Mouse (Mus musculus) embryo, embryonic 9.5 days (tissue): Measurements from ENCODE around the gene Usb1.

ENCODE experiments used
- DNase-seq: peaks from one replicate; pipeline ENCODE4 v3.0.0-alpha.2; 2017; ENCODE audit errors: extremely low spot score

The Usb1 gene

DNA sequence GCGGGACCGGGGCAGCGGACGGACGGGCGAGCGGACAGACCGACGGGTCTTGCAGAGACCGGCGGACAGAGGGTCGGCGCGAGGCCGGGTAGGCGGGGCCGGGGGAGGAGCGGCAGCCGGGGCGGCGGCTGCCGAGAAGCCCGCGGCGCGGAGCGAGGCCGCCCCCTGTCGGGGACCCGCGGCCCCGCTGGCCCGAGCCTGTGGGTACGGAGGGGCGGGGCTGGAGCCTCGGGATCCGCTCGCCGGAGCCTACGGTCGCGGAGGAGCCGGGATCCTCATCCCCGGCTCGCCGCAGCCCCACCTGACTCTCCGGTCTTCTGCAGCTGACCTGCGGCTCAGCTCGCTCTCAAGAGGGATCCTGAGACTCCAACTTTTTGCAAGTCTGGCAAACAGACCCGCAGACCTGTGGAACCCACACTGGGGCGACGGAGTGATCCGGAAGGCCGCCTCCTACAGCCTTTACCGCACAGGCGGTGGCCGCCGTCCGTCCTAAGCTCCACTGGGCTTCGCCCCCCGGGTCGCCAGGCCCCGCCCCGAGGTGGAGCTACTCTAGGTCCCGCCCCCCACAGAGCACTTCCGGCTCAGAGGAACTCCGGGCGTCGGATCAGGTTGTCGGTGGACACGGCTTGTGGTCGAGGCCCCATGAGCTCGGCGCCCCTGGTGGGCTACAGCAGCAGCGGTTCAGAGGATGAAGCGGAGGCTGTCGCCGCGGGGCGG lies at the start of gene Usb1, which contains the start of gene Zfp319:
Usb1 (plus strand) TSS at position 565 of the 717 bp plus-strand sequence.
Zfp319 (minus strand) TSS at position 231 of the 717 bp plus-strand sequence.
- peak; percentile 96 for DNase-seq

DNA sequence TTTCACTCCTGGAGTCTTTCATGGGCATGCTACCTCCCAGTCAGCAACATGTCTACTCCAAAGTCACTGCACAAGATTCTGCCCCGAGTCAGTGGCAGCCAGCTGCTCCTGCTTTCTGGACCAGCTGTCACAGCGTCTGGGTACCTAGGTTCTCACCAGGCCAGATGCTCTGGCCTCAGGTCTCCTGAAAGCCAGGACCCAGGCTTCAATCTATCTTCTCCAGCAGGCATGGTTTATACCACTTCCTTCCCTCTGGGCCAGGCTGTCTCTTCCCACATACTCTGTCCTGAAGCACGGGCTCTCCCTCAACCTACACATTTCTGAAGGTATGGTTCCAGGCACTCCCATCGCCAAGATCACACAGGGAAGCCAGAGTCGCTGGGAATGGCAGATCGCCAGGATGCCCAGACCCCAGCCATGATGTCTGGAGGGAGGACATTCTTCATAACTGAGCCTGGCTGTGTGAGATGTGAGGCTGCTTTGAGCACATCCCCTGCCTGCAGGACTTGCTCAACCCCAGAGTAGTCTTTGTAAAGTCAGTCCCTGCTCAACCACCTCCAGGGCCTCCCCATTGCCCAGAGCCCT lies 42.9 kb upstream of the Usb1 start:
- no peak for DNase-seq

DNA sequence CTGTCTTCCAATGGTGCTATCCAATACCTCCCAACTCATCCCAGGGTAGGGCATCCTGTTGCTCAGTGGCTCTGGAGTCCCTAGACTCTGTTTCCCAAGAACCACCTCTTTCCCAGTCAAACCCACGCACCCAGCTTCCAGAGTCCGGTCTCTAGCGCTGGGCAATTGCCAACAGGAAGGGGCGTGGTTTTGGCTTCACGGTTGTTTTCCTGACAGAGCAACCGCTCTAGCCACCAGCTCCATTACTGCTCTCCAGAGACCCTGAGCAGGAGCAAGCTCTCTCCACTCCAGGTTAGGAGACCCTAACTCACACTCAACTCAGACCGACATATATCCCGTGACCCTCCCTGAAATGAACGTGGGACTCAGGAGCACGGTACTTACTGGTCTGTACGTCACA lies 38.9 kb upstream of the Usb1 start:
- DNase-seq, result no peak

DNA sequence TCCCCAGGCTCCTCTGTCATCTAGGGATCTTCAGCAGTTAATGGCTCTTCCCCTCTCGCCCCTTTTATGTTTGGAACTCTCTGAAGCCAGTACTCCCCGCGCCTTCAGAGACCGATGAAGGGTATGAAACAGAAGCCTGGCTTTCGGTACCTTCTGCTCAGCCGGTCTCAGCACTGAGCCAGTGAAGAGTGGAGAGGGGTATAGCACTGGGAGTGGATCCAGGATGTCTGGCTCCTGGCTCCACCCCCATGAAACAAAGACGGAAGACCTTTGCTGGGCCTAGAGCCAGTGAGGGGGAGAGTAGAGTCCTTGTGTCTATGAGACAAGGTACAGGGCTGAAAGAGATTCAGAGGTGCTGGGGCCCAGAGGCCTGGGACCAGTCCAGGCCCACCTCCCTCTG lies 38.2 kb upstream of the Usb1 start:
- no peak for DNase-seq

DNA sequence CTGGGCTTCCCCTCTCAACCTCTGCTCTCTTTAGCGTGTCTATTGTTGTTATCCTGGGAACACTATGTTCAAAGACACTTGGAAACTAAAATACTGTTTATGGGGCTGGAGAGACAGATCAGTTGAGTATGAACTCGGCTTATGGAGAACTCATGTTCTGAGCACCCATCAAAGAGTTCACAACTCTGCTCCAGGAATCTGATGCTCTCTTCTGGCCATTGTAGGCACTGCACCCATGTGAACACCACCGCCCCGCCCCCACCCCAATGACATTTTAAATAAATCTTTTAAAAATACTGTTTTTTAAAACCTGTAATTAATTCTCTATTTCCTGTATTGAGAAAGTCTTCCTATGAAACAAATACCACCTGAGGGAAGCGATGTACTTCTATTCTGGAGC lies 29.7 kb upstream of the Usb1 start:
- peak; percentile 28 for DNase-seq

DNA sequence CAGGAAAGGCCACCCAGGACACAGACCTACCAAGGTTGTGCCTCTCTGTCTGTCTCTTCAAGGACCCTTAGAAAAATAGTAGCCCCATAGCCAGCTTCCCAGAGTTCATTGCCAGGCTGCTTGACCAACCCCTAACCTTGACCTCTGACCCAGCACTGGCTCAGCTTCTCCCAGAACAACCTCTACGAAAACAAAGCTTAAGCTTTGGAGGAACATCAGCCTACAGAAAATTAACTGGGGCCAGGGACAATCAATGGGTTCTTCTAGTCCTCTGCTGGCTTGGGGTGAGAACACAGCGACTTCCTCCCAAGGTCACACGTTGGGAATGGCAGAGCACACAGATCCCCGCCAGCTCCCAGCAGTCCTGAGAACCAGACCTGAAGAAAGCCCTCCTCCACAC lies 26.6 kb upstream of the Usb1 start:
- DNase-seq, result no peak

DNA sequence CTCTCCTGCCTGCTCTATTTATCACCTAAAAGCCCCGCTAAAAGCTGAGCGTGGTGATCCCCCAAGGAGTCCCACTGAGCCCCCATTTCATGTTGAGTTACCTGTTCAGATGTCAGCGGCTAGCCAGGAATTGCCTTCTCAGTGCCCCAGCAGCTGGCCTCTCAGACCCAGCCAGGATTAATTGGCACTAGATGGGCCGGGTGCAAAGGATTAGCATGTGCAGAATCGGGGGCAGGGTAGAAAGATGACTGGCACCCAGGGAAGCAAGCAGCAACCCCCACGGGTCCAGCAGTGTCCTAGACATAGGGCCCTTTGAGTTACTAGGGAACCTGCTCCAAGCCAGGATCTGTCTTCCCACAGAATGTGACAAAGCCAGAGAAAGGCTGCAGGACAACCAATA lies 25.7 kb upstream of the Usb1 start, which contains the start of gene Cngb1:
Cngb1 (minus strand) TSS at position 155 of the 400 bp plus-strand sequence.
- DNase-seq, result no peak

DNA sequence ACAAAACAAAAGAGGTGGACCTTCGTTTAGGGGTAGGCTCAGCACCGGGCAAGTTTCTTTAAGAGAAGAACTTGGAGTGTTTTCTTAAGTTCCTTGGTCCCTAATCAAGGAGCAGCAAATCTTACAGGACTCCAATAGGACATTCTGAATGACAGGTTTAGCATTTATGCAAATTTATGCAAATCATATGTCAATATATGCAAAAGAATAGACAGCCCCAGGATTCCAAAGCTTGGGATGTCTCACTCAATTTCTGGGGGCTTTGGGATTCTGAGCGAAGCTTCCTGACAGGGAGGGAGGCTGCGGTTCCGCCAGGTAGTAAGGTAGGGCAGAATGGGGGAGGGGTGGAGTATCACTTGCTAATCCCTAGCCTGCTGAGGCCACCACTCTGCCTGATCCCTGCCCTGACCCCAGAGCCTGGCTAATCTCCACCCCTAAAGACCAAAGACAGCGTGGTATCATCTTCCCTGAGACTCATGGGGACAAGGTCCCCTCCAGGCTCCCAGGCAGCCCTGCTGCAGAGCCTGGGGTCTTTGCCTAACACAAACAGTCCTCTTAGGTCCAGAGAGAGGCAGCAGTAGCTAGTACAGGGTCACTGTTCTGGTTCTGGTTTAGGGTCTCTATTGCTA lies 21.6 kb upstream of the Usb1 start, which contains the start of gene Tepp:
Tepp (plus strand) TSS at position 225 of the 629 bp plus-strand sequence.
- no peak for DNase-seq

DNA sequence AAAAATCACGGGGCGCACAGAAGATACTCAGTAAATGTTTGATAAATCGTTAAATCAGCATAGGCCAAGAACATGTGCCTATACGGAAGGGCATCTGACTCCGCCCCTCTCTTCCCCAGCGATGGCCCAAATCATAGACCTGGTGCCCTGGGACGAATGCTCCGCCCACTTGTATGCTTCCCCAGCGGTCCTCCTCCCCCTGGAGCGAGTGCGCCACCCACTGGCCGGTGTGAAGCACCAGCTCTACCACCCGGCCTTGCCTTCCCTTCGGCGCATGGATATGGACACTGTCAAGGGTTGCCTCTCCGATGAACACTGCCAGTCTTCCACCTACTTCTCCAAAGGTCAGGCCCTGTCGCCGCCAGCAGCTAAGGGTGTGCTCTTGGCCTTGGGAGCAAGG lies 19.2 kb upstream of the Usb1 start:
- no peak for DNase-seq

DNA sequence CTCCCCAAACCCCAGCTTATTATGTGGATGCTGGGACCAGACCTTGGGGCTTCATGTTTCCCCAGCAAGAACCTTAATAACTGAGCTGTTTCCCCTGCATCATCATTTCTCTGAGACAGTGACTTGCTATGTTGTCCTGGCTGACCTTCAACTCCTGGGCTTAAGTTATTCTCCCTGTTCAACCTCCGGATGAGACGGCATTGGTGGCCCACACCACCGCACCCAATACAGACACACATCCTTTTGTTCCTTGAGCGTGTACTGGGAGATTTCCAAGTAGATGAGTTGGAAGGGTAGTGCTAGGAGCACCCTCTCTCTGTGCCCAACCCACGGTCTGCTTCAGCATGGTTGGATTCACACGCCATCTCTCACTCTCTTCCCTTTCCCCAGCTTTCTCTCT lies 18.2 kb upstream of the Usb1 start:
- no peak for DNase-seq

DNA sequence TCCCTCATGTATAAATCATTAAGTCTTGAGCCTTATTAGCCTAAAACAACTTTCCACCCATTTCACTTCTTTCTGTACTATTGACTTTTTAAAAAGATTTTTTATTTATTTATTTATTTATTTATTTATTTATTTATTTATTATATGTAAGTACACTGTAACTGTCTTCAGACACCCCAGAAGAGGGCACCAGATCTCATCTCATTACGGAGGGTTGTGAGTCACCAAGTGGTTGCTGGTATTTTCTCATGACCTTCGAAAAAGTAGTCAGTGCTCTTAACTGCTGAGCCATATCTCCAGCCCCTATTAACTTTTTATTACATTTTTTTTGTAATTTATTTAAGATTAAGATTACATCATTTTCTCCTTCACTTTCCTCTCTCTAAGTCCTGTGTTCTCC lies 17.4 kb upstream of the Usb1 start:
- no peak for DNase-seq

DNA sequence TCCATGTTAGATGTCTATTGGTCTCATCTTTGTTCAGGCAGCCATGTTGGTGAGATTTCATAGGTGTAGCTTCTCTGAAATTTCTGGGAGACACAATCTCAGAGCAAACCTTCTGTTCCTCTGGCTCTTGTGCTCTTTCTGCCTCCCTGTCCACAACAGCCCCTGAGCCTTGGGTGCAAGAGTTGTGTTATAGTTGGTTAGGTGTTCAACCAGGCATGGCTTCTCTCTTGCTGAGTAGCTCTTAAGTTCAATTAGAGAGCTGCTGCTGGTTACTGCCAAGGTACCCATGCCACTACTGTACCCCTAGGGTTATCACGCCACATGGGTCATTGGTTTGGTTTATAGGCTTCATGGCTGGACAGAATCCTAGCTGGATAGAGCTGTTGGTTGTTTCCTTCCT lies 16.7 kb upstream of the Usb1 start:
- no peak for DNase-seq

DNA sequence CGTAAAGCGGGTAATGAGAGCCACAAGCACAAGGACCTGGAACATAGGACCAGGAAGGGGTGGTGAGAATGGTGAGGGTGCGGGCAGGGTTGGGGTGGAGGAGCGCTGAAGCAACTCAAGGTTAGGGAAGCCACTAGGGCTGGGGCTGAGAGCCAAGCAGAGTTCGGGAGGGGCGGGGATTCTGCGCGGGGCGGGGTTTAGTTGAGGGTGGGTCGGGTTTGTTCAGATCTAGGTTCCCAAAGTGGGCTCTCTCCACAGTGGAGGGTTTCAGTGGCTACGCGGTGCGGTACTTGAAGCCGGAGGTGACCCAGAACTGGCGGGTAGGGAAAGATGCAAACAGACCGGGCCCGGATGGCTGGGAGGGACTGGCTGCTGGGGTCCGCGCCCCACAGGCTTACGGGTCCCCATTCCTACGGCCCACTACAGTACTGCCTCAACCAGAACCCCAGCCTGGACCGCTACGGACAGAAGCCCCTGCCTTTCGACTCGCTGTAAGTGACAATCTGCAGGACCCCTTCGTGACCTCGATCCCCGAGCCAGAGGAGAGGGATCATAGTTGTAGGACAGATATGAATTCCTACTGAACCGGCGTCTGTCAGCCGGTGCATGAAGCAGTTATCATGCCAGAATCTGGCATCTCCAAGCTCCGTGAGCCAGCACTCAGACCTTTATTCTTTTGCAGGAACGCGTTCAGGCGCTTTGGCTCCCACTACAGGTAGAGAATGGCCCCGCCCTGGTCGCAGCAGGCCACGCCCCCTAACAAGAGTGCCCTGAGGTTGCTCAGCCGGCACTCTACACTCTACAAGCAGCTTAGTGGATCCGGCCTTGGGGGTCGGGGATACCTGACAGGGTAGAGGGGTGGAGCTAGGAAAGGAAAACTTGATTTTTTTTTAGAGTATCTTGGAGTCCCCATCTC lies 11.6 kb upstream of the Usb1 start:
- DNase-seq, result peak; percentile 53

DNA sequence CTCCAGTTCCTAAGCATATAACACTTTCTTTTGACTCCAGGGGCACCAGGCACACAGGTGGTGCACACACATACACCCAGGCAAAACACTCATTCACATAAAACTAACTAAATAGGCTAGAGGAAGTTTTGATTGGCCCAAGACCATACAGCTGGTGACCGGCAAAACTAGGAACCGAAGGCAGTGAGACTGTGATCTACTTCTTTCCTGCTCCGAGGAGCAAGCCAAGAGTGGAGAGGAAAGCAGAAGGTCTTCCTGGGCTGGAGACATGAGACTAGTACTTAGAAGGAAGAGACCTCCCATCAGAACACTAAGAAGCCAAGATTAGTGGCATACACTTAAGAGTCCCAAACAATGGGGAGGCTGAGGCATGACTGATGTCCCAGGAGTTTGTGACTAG lies 8.9 kb upstream of the Usb1 start:
- no peak for DNase-seq

DNA sequence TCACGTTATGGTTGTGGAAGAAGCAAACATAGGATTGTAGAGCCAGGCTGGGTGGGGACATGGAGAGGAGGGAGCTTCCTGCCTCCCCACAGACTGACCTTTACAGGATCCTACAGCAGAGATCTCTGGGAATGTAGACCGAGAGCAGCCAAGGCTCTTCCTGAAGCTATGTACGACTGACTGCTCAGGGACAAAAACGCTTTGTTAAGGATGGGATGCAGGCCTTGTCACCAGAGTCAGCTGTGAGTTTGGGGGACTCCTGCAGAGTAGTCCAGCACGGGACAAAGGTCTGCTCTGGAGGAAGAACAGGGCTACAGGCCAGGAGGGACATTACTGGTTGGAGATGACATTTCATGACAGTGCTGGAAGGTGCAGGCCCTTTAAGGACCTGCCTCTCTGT lies 7.4 kb upstream of the Usb1 start:
- no peak for DNase-seq

DNA sequence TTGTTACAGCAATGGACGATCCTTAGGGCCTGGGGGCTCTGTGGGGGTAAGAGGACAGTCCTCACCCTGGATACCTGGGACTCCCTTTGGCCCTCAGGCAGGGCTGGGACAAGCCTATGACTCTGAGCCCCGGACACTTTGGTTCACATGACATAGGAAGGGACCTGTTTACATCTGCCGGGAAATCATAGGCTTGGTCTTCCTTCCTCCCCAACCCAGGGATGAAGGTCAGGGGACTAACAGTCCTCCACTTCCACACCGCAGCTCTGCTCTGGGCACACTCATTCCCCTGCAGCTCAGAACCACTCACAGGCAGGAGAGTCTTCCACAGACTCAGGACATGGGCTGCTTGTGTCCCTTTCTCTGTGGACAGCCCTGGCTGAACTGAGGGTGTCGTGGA lies 5.3 kb upstream of the Usb1 start:
- DNase-seq, result no peak

DNA sequence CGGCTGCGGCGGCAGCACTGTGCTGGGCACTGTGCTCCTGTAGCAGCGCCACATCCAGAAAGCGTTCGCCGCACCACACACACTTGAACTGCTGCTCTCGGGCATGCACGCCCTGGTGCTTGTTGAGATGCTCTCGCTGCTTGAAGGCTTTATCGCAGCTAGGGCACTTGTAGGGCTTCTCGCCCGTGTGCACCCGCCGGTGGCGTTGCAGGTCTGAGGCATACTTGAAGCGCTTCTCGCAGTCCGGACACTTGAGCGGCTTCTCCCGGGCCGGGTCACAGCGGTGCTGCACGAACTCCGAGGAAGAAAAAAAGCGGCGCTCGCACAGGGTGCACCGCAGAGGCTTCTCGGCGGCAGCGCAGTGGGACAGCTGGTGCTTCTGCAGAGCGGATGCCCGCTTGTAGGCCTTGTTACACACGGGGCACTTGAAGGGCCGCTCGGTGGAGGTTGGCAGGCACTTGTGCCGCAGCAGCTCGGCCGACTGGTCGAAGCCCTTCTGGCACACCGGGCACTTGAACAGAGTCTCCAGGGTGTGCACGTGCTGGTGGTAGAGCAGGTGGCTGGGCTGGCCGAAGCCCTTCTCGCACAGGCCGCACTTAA lies 4.1 kb upstream of the Usb1 start:
- DNase-seq, result no peak

DNA sequence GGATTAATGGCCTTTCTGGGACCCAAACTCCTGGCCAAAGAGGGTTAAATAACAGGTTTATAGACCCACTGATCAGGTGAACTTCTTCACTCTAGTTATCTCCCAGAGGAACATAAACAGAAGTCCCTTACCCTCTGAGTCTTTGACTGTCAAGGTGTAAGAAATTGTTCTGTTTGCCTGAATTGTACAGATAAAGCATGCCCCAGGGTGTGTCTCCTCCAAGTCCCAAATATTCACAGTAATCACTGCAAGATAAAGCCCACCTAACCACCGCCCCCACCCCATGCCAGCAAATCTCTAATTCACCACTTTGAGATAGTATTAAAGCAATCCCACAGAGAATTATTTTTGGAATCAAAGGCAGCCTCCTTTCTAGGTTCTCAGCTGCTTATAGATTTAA lies 1.7 kb upstream of the Usb1 start:
- no peak for DNase-seq

DNA sequence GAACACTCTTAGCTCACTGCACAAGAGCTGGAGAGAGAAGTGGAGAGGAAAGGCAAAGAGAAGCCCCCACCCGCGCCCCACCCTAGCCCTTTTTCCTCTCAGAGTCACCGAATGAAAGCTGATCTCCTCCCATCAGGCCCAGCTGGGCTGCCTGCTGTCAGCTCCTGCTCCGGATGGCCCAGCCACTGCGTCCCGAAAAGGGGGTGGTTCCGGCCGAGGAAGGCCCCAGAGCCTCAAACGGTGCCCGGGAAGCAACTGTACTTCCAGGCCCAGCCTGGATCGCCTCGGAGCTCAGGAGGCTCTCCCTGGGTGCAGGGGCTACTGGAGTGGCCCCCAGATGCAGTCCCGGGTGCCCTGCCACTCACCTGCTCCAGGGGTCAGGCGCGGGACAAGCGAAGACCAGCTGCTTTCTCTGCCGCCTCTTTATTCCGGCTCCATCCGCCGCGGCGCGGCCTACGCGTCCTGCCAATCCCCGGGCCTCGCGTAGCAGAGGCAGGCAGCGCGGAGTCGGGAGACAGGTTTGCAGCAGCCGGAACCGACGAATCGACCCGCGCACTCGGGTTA lies 846 bp upstream of the Usb1 start:
- DNase-seq, result no peak

DNA sequence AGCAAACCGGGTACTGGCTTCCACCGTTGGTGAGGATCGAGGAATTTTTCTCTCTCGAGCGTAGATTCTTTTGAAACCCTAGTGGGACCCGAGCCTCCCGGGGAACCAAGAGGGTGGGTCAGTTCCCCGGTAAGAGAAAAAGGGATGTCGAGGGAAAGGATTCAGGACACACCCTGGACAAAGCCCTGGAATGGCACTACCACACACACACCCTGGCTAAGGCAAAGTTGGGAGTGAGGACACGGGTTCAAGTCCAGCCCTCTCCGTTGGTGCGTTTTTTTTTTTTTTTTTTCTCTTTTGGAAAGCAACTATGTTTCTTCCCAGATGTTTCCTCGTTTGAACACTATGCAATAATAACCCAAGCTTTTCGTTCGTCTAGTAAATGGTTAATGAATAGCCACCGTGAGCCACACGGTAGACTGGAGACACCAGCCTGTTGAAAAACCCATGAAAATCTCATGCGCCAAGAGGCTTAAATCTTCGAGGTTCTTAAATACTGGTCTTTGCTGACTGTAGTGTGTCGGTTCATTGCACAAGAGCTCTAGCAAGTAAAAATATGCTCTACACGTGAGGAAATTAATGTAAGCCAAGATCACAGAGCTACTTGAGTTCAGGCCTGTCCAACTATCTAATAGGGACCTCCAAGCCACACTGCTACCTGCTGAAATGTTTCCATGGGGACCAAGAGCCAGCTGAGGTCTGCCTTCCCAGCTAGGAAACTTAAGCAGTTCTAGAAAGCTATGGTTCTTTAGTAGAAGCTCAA lies 534 bp downstream of the Usb1 start:
- no peak for DNase-seq

DNA sequence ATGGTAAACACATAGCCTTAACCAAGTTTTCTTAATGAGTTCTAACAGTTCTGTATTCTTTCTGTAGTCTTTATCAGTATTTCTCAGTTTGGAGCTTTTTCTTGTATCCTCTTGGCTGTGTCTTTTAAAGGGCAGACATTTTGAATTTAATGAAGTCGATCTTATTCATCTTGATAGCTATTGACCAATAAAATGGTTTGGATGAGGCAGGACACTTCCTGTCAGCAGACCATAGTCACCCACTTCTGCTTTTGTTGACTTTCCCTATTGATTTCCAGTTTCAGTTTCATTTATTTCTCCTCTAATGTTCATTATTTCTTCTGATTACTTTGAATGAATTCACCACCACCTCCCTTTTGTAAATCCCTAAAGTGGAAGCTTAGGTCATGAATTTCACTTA lies 3.6 kb downstream of the Usb1 start:
- DNase-seq, result no peak
